Mouse (Mus musculus): ENCODE measurements at regions not wholly inside any gene's neighbourhood (a gene's known extent, or its start where the extent isn't known, plus 50 kb on each side); places are given as distances from the start of the nearest gene placed in this dataset.

- no peak overlapping the region for H3K4me3 ChIP-seq
- no peaks in the 10 kb centered on the region for H3K9me3 ChIP-seq (replicated peaks)
- no peaks in the 10 kb centered on the region for H3K4me1 ChIP-seq
- H3K36me3 ChIP-seq, result no peaks in the 10 kb centered on the region
- no peak overlapping the region for H3K27ac ChIP-seq
- no peak for DNase-seq (ENCODE audit: low spot score)
- no peaks in the 10 kb centered on the region for H3K27me3 ChIP-seq (ENCODE audit: low read depth, poor library complexity, severe bottlenecking)
Measured at GRCm38 (mm10) chrX:159116210-159116609, 93.9 kb upstream of the Rps6ka3 start.

- H3K4me1 ChIP-seq, result no peaks in the 10 kb centered on the region
- H3K36me3 ChIP-seq, result no peaks in the 10 kb centered on the region
- 80% methylated on average over 4 of the region's 4 CpGs for WGBS
Measured at GRCm38 (mm10) chrX:159140554-159140953, 69.6 kb upstream of the Rps6ka3 start.

GRCm38 (mm10) chrX:159143278-159143677, 66.8 kb upstream of the Rps6ka3 start:
- Histone ChIP-seq H3K27me3 (ENCODE audit: low read depth, poor library complexity, severe bottlenecking) (no peaks in the 10 kb centered on the region), H3K27ac (no peak overlapping the region), H3K9me3 (replicated peaks) (no peaks in the 10 kb centered on the region), H3K36me3 (no peaks in the 10 kb centered on the region), H3K4me3 (no peak overlapping the region), H3K4me1 (no peaks in the 10 kb centered on the region)
- no peak for DNase-seq (ENCODE audit: low spot score)
- 84% methylated on average over 4 of the region's 4 CpGs for WGBS

More at GRCm38 (mm10) chrX:159140554-159140953, 69.6 kb upstream of the Rps6ka3 start:
- no peak overlapping the region for H3K27ac ChIP-seq
- no peaks in the 10 kb centered on the region for H3K27me3 ChIP-seq (ENCODE audit: low read depth, poor library complexity, severe bottlenecking)
- no peaks in the 10 kb centered on the region for H3K9me3 ChIP-seq (replicated peaks)
- no peak overlapping the region for H3K4me3 ChIP-seq
- DNase-seq (ENCODE audit: low spot score), result no peak

- H3K9me3 ChIP-seq (replicated peaks), result no peaks in the 10 kb centered on the region
- no peak overlapping the region for H3K27ac ChIP-seq
- WGBS, result 88% methylated on average over 3 of the region's 3 CpGs
- H3K36me3 ChIP-seq, result no peaks in the 10 kb centered on the region
- DNase-seq (ENCODE audit: low spot score), result no peak
- no peaks in the 10 kb centered on the region for H3K27me3 ChIP-seq (ENCODE audit: low read depth, poor library complexity, severe bottlenecking)
- no peaks in the 10 kb centered on the region for H3K4me1 ChIP-seq
- no peak overlapping the region for H3K4me3 ChIP-seq
Measured at GRCm38 (mm10) chrX:159144674-159145073, 65.4 kb upstream of the Rps6ka3 start.

- Histone ChIP-seq H3K36me3 (no peaks in the 10 kb centered on the region), H3K9me3 (replicated peaks) (no peaks in the 10 kb centered on the region), H3K4me3 (no peak overlapping the region), H3K4me1 (no peaks in the 10 kb centered on the region), H3K27ac (no peak overlapping the region), H3K27me3 (ENCODE audit: low read depth, poor library complexity, severe bottlenecking) (no peaks in the 10 kb centered on the region)
- WGBS, result 92% methylated on average over 4 of the region's 4 CpGs
- DNase-seq (ENCODE audit: low spot score), result no peak
Measured at GRCm38 (mm10) chrX:159145212-159145611, 64.9 kb upstream of the Rps6ka3 start.

GRCm38 (mm10) chrX:159155786-159156185, 54.3 kb upstream of the Rps6ka3 start:
- no peak for DNase-seq (ENCODE audit: low spot score)
- Histone ChIP-seq H3K36me3 (no peaks in the 10 kb centered on the region), H3K4me3 (no peak overlapping the region), H3K4me1 (no peaks in the 10 kb centered on the region), H3K27ac (no peak overlapping the region), H3K27me3 (ENCODE audit: low read depth, poor library complexity, severe bottlenecking) (no peaks in the 10 kb centered on the region), H3K9me3 (replicated peaks) (no peaks in the 10 kb centered on the region)
- WGBS, result 89% methylated on average over 5 of the region's 5 CpGs

- Histone ChIP-seq H3K27me3 (ENCODE audit: low read depth, poor library complexity, severe bottlenecking) (no peaks in the 10 kb centered on the region), H3K36me3 (no peaks in the 10 kb centered on the region), H3K4me3 (no peak overlapping the region), H3K27ac (no peak overlapping the region), H3K4me1 (no peaks in the 10 kb centered on the region), H3K9me3 (replicated peaks) (no peaks in the 10 kb centered on the region)
- no peak for DNase-seq (ENCODE audit: low spot score)
- WGBS, result 76% methylated on average over 4 of the region's 4 CpGs
Measured at GRCm38 (mm10) chrX:159156976-159157375, 53.1 kb upstream of the Rps6ka3 start.

- WGBS, result 83% methylated on average over 2 of the region's 2 CpGs
- no peak for DNase-seq (ENCODE audit: low spot score)
- Histone ChIP-seq H3K27me3 (ENCODE audit: low read depth, poor library complexity, severe bottlenecking) (peaks cover 15% of the 10 kb centered on the region), H3K4me3 (no peak overlapping the region), H3K4me1 (no peaks in the 10 kb centered on the region), H3K27ac (no peak overlapping the region), H3K9me3 (replicated peaks) (no peaks in the 10 kb centered on the region), H3K36me3 (no peaks in the 10 kb centered on the region)
Measured at GRCm38 (mm10) chrX:159159727-159160126, 50.4 kb upstream of the Rps6ka3 start.

Data from limb, embryonic 10.5 days (tissue).